Mouse (Mus musculus) MEL (cell line): ENCODE measurements around the gene Gm20388.

Source experiments
- CTCF ChIP-seq, 3 experiments: IDR thresholded peaks in 2 of 3; conservative IDR thresholded peaks in 1 of 3; 2 replicates each; pipeline ENCODE4 v1.5.1; 2011 to 2012; ENCODE audit warnings: low read length in 3 of 3, low read depth in 2 of 3, mild to moderate bottlenecking in 2 of 3, improper control_type of control experiment in 1 of 3, inconsistent platforms in 1 of 3, mixed read lengths in 1 of 3, moderate library complexity in 1 of 3; ENCODE audit not compliant: control insufficient read depth in 1 of 3, insufficient read depth in 1 of 3, poor library complexity in 1 of 3, severe bottlenecking in 1 of 3
- E2F4 ChIP-seq: IDR thresholded peaks from 2 replicates; pipeline ENCODE4 v1.6.1; 2011; ENCODE audit warnings: low read depth, low read length, improper control_type of control experiment, borderline replicate concordance
- MAZ ChIP-seq: IDR thresholded peaks from 2 replicates; pipeline ENCODE4 v1.6.1; 2012; ENCODE audit warnings: low read depth, mild to moderate bottlenecking, inconsistent platforms, low read length, improper control_type of control experiment
- ZC3H11A ChIP-seq: IDR thresholded peaks from 2 replicates; pipeline ENCODE4 v1.6.1; 2012; ENCODE audit warnings: low read depth, mild to moderate bottlenecking, inconsistent platforms, low read length, improper control_type of control experiment

GRCm38 (mm10) chr8:122162992-122163391 lies 2252.4 kb downstream of the Gm20388 start:
- no peak for TF ChIP-seq ZC3H11A
- TF ChIP-seq CTCF (IDR thresholded peaks at IDR 0.05 in 2 of 3, conservative IDR thresholded peaks at IDR 0.05 in 1 of 3; ENCODE audit: control insufficient read depth in 1 of 3, insufficient read depth in 1 of 3, low read depth in 2 of 3, low read length in 3 of 3, poor library complexity in 1 of 3, severe bottlenecking in 1 of 3), result peak; percentile 55 to 85 (median 70)
- no peak for TF ChIP-seq MAZ
- no peak for TF ChIP-seq E2F4
